Mouse (Mus musculus) lung, adult 18-20 months (tissue): ENCODE results near the gene Fem1b.
"Not testable (repeated sequence)": the region's sequence is repeated elsewhere in the genome, so short reads cannot be mapped to it uniquely, and the experiment has no call there.

Source experiments
- DNase-seq, 2 experiments: peaks; one replicate each; pipeline ENCODE4 v3.0.0; 2022; ENCODE audit warnings: mixed read lengths in 2 of 2

Fem1b gene

DNA sequence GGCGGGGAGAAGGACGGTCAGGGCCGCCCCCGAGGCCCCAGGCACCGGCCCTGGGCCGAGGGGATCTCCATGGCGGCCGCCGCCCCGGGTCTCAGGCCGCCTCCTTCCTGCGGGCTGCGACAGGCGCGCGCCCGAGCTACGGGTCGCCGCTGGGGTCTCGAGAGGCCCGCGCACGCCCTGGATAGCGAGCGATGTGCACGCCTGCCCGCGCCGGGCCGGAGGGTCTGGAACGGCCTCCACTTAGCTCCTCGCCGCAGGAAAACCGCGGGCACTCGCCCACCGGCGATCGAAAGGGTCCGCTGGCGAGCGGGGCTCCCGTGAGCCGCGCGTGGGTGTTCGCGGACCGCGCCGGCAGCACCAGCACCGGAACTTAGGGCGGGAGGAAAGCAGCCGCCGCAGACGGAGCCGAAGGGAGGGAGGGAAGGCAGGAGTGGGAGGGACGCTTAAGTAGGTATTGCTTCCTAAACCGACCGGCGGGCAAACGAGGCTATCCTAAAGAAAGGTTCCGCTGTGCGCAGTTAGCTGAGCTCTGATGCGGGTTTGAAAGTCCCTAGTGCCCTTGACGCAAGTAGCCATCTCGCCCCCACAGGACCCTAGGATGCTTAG lies at the start of gene Fem1b:
TSS of gene Fem1b (minus strand) at position 419 of the 606 bp plus-strand sequence.
- peak; percentile 91 to 92 for DNase-seq

DNA sequence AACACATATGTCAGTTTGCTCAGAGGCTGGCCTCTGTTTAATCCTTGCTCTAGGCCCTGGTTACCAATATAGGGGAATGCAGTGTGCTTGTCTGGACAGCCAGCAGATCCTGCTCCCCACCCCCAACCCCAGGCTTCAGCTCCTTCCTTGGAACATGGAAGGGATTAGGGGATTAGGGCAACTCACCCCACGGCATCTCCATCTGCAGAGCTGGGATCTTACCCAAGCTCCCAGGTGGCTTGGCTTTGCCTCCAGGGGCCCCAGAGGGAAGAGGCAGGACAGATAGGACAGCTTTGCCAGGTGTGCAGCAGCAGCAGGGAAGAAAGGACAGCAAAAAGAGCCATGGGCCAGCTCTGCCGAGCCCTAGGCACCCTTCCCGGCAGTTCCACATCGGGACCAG lies 49.1 kb upstream of the Fem1b start:
- no peak for DNase-seq

DNA sequence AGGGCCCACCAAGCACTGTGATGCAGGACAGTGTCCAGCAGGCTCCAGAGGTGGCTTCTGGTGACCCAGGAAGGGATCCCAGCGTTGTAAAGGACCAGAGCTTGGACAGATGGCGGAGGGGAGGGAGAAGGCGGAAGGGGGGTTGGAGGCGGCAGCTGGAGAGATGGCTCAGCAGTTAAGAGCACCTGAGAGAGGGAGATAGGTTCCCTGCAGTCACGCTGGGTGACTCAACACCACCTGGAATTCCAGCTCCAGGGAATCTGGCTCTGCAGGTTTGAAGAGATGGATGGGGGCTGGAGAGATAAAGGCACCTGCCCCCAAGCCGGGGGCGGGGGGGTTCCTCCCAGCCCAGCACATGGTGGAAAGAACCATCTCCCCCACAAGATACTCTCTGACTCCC lies 48.4 kb upstream of the Fem1b start:
- not testable (repeated sequence) for DNase-seq

DNA sequence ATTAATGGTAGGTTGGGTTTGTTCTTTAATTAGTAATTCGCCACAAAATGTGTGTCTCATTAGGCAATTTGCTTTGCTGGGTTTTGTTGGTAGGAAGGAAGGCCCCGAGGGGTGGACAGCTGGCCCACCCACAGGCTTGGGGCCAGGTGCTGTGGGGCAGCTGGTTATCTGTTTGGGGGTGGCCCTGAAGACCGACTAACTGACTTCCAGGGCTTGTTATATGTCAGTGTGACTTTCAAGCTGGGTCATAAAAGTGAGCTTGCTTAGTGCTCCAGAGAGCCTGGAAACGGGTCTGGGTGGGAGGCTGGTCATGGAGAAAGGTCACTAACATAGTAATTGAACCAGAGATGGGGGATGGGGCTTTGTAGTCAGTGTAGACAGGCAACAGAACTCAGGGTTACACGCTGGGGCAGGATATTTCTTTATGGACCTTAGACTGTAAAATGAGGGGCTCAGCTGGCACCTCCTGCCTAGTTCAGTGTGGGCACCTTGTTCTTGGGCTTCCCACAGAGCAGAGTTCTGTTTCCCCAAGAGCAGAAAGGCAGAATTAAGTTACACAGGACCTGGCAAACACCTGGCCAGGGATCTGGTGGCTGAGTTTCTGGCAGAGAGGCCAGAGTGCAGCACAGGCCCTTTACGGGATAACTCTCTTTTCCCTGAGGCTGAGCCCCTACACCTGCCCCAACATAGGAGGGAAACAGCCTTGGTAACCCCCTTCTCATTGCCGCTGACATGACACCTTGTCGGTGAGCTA lies 46.7 kb upstream of the Fem1b start:
- no peak for DNase-seq

DNA sequence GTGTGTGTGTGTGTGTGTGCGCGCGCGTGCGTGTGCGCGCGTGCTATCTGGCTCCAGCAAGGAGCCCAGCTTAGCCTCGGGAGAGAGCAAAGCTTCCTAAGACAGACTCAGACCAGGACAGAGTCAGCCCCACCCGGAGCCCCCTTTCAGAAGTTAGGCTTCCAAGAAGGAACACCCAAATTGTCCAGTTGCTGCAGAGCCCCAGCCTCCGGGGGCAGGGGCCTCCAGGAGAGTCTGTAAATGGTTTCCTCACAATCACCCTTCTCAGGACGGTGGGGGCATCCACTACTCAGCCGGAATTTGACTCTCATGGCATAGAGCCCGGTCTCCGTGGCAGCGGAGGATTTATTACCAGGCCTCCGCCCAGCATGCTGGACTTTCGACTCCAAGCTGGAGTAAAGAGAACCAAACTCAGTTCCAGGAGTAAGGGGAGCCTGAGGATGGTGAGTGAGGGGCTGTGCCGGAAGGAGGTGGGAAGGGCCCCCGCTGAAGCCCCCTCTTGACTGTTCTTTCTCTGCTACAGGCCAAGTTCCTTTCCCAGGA lies 46.1 kb upstream of the Fem1b start, which contains the start of gene Calml4:
TSS of gene Calml4 (plus strand) at position 362 of the 543 bp plus-strand sequence.
- peak; percentile 79 to 85 for DNase-seq

DNA sequence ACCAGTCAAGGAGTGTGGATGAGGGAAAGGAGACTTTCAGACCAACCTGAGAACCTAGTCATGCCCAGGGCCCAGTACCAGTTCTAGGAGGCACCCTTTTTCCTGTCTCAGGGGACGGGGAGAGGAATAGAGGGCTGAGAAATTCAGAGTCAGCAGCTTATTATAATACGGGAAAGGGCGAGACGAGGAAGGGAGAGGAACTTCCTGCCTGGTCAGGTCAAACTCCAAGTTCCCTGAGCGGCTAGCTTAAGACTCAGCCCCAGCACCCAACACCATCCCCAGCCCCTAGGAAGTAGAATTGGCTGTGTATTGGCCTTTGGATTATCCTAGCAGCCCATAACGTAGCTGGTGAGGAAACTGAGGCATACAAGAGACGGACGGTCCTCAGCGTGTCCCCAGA lies 45.5 kb upstream of the Fem1b start:
- peak in 1 of 2 experiments; percentile 33 for DNase-seq

DNA sequence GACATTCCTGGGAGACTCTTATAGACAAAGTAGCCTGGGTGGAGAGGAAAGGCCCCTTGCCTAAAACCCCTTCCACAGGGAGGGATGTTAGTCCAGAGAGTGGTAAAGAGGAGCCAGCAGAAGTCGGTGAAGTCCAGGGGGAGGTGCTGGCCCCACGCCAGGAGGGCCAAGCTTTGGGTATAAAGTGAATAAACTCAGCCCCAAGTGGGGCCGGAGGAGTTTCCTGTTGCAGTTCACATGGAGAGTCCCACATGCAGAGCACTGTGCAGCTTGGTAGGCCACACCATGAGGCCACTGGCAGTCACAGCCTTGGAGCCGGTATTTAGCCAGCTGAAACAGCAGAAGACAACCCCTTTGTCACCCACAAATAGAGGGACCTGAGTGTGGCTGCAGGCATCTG lies 42.7 kb upstream of the Fem1b start:
- DNase-seq, result no peak

DNA sequence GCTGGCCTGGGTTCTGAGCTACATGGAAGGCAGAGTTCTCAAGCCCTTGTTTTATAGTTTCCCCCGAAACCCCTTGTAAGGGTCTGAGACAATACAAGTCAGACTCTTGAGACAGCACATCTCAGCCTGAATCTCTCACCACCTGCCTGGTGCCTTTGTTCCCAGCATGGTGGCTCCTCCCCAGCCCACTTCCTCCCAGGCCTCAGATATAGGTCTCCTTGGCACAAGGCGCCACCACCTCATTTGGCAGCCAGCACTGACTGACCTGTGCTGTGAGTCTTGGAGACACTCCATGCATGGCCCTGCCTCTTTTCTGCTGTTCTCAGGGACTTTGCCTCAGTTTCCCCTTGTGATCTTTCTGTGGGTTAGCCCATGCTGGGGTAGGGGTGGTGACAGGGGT lies 39.8 kb upstream of the Fem1b start:
- no peak for DNase-seq

DNA sequence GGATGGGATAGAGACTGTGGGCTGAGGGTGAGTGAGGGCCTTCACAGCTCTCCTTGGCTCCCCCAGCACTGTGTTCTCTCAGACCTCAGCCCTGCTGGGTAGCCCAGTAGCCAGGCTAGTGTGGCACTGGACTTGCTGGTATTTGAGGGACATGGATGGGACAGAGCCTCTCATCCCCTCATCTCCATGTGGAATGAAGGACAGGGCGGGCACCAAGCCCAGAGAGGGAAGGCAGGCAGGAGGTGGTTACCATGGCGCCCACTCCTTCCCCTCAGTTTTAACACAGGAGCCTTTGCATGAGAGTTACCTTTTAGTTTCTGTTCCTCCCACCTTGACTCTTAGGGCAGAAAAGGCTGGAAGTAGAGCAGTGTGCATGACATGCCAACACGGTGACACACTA lies 36.9 kb upstream of the Fem1b start:
- DNase-seq, result no peak

DNA sequence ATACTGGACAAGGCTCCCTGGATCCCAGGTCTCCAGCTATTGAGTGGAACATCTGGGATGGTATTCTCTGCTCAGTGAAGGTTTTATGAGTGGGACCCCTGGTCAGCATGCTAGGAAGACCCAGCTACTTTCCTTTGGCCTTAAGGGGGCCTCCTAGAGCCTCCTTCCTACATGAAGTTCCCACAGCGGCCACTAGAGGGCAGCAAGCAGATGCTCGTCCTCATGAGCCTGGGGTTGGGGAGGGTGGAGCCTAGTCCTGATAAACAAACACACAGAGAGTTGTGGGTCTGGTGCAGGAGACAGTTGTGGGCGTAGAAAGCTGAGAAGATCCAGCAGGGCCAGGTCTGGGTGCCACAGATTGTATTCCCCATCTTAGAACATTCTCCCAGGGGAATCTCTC lies 36.0 kb upstream of the Fem1b start:
- peak; percentile 80 to 86 for DNase-seq

DNA sequence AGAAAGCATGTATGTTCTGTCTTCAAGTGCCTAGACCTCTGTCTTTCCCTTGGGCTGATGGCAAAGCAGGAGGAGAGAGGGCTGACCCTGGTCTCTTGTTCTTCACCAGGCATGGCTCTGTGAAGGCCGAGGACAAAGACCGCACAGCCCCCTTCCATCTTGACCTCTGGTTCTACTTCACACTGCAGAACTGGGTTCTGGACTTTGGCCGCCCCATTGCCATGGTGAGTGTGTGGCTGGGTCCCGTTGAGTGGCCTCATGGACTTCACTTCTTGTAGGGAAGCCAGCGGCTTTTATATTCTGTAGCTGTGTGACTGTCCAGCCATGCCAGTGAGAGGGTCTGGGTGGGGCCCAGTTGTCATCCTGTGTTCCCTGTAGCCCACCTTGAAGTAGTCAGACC lies 32.7 kb upstream of the Fem1b start:
- no peak for DNase-seq

DNA sequence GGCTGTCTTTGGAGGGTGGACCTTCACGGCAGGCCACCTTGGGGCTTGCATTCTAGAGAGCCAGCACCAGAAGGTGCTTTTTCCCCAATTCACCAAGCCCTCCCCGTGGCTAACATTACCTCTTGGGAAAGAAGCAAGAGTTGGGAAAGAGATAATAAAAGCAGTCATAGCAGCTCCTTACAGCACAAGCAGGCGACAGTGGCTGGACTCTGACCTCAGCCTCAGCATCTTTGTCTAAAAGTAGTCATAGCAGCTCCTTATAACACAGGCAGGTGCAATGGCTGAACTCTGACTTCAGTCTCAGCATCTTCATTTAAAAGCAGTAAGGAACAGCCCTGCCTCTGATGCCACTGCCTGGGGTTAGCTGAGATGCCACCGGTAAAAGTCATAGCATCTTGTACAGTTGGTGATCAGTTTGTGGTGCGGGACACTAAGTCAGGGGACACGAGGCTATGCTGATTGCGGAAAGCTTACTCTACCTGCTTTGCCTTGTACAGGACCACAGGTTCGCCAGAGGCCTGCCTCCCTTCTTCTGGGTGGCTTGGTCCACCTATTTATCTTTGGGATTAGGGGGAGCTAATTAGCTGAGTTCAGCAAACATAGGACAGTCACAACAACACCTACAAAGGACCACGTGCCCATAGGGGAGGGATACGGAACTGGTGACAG lies 31.8 kb upstream of the Fem1b start:
- DNase-seq, result no peak

DNA sequence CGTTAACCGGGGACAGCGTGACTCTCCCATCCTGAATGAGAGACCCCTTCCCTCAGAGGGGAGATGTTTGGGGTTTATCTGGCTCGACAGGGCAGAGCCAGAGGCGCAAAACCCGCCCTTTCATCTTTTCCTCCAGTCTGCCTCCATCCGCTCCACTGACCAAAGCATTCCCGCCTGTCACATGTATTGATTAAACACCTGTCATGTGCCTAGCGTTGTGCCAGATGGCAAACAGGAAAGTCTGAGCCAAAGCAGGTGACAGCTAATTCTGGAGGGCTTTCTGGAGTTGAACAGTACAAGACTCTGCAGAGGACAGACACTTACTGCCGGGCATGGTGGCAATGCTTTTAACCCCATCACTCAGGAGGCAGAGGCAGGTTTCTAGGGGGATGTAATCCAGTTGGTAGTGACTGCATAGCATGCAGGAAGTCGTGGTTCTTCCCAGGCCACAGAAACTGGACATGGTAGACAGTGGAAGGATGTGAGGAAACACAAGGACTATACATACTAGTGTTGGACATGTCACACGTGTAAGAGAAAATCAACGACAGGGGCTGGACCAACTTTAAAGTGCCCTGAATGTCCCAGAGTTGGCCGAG lies 27.5 kb upstream of the Fem1b start:
- peak; percentile 35 to 54 for DNase-seq

DNA sequence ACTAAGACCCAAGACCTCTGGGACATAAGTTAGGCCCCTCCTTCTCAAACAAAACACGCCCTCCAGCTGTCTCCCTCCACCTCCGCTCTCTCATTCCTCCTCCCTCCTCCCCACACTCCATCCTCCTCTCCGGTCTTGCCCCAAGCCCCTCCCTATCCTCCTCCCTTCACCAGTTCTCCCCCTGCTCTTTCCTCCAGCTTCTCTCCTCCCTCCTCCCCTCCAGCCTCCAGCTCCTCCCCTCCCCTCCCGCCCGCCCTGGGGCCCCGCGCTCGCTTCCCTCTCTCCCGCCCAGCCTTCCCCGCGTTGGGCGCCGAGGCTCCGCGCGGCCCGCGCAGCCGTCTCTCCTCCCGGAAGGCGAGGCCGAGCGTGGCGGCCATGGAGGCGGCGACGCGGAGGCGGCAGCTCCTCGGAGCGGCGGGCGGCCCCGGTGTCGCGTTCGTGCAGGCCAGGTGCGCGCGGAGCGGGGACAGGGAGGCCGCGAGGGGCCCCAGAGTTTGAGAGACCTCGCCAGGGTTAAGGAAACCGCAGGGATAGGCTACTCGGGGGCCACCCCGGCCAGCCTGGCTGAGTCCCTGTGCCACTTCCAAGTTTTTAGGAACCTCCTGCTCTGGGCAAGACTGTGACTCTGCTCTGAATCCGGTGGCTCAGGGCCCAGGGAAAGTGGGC lies 26.9 kb upstream of the Fem1b start, which contains the start of gene Cln6:
TSS of gene Cln6 (plus strand) at position 280 of the 666 bp plus-strand sequence.
- peak; percentile 88 to 91 for DNase-seq

DNA sequence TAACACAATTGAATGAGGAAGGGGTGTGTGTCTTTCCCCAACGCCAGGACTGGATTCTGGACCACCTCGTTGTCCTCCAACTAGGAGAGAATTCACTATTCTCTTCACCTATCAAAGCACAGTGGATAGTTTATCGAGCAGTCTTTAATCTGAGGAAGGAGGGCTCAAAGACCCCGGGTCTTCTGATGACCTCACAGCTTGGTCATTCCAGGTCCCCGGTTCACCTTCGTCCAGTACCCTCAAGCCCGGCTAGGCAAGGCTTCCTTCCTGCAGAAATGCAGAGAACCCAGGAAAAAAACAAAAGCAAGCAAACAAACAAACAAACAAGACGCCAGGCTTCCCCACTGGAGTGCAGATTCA lies 26.4 kb upstream of the Fem1b start:
- no peak for DNase-seq

DNA sequence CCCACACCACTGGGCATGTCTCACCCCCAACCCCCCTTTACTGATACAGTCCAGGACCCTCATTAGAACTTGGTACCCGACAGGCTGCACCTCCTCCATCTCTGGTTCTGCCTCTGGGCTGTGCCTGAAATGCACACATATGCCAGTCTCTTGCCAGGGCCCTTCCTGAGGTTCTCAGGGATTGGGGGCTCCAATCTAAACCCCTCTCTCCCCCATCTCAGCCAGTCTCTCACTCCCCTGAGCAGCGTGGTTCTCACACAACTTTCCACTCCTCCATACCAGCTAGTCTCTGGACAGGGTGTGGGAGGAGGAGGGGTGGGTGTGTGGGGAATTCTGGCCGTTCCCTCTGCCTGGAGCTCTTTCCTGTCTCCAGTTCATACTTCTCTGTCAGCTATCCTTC lies 25.9 kb upstream of the Fem1b start:
- DNase-seq, result no peak

DNA sequence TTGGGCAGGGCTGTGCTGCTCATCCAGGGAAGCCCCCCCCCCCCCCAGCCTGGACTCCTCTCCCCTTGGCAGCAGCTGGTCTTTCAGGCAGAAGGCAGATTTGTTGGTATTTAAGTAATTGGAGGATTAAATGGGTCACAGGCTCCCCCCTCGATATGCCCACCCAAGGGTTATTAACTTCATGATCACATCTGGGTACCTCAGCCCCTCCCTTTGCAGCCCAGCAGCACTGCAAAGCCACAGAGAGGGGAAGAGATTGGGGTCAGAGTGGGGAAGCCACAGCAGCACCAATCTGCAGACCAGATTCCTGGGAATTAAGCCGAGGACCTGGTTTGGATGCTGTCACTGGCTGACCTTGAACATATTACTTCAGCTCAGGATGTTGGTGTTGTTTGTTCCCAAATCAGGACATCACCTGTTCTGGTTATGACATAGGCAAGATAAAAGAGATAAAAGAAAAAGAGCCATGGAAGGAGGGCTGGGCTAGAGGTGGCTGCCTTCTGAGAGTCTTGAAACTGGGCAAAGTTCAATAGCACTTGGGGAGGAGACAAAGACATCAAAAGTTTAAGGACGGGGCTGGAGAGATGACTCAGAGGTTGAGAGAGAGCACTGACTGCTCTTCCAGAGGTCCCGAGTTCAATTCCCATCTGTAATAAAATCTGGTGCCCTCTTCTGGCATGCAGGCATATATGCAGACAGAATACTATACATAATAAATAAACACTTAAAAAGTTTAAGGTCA lies 24.1 kb upstream of the Fem1b start:
- DNase-seq, result no peak

DNA sequence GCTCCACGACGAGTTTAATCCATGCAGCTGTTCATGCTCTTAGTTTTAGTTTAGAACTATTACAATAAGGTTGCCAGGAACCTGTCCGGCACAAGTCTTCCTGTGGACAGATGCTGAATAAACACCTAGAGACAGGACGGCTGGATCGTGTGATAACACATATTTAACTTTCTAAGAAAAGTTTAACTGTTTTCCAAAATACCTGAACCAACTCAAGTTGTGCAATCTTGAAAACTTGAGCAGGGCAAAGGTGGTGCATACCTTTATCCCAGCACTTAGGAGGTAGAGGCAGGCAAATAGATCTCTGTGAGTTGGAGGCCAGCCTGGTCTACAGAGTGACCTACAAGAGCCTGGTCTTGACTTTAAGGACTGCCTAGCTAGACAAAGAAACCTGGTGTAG lies 23.2 kb upstream of the Fem1b start:
- DNase-seq, result no peak

DNA sequence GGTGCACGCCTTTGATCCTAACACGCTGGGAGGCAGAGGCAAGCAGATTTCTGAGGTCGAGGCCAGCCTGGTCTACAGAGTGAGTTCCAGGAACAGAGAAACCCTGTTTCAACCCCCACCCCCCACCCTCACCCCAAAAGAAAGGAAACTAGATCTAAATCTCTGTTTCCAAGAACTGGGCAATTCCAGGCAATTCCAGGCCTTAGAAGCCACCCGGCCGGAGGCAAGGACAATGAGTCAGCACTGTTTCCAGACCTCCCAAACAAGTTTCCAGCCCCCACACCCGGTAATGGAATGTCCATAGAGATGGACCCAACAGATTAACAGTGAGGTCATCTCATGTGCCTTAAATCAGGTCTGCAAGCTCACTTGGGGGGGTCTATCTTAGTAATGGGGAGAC lies 18.1 kb upstream of the Fem1b start:
- no peak for DNase-seq

DNA sequence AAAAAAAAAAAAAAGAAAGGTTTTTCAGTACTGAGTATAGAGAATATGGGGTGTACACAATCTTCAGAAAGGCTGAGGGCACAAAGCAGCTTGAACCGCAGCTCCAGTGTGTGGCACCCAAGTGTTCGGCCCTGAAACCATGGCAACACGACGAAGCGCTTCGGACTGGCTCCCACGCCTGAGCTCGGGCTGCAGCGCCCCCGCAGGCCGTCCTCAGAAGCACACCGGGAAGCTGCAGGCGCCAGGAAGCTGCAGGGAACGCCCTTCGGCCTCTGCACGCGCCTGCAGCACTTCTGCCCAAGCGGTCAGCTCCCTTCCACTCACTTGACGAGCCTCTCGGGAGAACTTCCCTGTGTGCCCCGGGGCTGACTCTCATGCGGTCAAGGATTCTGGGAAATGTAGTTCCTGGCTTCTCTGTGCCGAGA lies 16.9 kb upstream of the Fem1b start:
- peak; percentile 97 to 98 for DNase-seq

DNA sequence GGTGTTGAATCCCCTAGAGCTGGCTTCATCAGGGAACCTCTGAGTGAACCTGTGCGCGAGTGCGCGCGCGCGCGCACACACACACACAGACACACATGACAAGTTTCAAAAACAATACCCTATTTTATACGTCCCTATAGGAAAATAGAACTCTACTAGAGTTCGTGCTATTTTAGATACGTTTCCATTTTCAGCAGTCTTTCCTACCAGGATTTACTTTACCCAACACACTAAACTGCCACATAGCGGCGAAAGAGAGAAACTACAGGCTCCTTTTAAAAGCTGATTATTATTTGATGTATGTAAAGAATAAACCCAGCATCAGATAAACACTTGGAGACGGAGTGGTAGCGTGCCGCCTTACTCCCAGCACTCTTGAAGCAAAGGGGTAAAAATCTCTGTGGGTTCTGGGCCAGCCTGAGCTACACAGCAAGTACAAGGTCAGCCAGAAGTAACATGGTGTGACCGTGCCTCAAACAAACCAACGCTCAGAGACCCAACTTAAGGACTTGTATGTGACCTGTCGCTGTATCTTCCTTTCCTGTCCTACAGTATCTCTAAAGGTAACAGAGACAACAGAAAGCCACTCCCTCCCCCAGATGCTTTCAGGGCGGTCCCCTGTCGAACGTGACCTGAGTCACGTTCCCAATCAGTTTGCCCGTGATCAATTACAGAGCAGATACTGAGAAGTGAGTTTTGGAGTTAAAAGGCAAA lies 16.4 kb upstream of the Fem1b start:
- peak in 1 of 2 experiments; percentile 41 for DNase-seq
